Mouse (Mus musculus) spleen, postnatal 10 days (tissue): ENCODE results near the gene Mms22l.
A peak's percentile ranks its signal among the peaks of the same experiment; 100 is the strongest.
"Not testable (repeated sequence)": the region's sequence is repeated elsewhere in the genome, so short reads cannot be mapped to it uniquely, and the experiment has no call there.

Source experiments
- DNase-seq, 2 experiments: peaks; one replicate each; pipeline ENCODE4 v3.0.0; 2021 to 2022; ENCODE audit warnings: low spot score in 2 of 2

Mms22l gene

GRCm38 (mm10) chr4:24496116-24496952, at the start of gene Mms22l:
Gene Mms22l, plus strand, starts transcription at chr4:24496451.
- DNase-seq, result peak; percentile 91 to 96

GRCm38 (mm10) chr4:24484046-24484445, 12.2 kb upstream of the Mms22l start:
- not testable (repeated sequence) for DNase-seq

- no peak for DNase-seq
Observed at GRCm38 (mm10) chr4:24496953-24497319, 685 bp downstream of the Mms22l start.

- DNase-seq, result no peak
Observed at GRCm38 (mm10) chr4:24509195-24509594, 12.9 kb downstream of the Mms22l start.

GRCm38 (mm10) chr4:24536989-24537388, 40.7 kb downstream of the Mms22l start:
- no peak for DNase-seq

- DNase-seq, result no peak
Observed at GRCm38 (mm10) chr4:24543421-24543820, 47.2 kb downstream of the Mms22l start.

GRCm38 (mm10) chr4:24544677-24545151, 48.5 kb downstream of the Mms22l start:
- DNase-seq, result no peak

- DNase-seq, result no peak
Observed at GRCm38 (mm10) chr4:24556116-24556820, 60.0 kb downstream of the Mms22l start.

- no peak for DNase-seq
Observed at GRCm38 (mm10) chr4:24557149-24557548, 60.9 kb downstream of the Mms22l start.

- DNase-seq, result no peak
Observed at GRCm38 (mm10) chr4:24568026-24568425, 71.8 kb downstream of the Mms22l start.

GRCm38 (mm10) chr4:24568989-24569556, 72.8 kb downstream of the Mms22l start:
- DNase-seq, result no peak

GRCm38 (mm10) chr4:24574276-24574675, 78.0 kb downstream of the Mms22l start:
- peak; percentile 67 to 87 for DNase-seq

GRCm38 (mm10) chr4:24577594-24577993, 81.3 kb downstream of the Mms22l start:
- DNase-seq, result no peak

GRCm38 (mm10) chr4:24582295-24582694, 86.0 kb downstream of the Mms22l start:
- no peak for DNase-seq

GRCm38 (mm10) chr4:24583997-24584396, 87.7 kb downstream of the Mms22l start:
- DNase-seq, result no peak

- DNase-seq, result no peak
Observed at GRCm38 (mm10) chr4:24594824-24595223, 98.6 kb downstream of the Mms22l start.

GRCm38 (mm10) chr4:24596942-24597611, 100.8 kb downstream of the Mms22l start:
- DNase-seq, result no peak

GRCm38 (mm10) chr4:24598637-24599036, 102.4 kb downstream of the Mms22l start:
- DNase-seq, result no peak

GRCm38 (mm10) chr4:24601711-24602110, 105.5 kb downstream of the Mms22l start:
- DNase-seq, result no peak

GRCm38 (mm10) chr4:24609085-24609484, 112.8 kb downstream of the Mms22l start:
- no peak for DNase-seq

GRCm38 (mm10) chr4:24609564-24609963, 113.3 kb downstream of the Mms22l start:
- no peak for DNase-seq

- no peak for DNase-seq
Observed at GRCm38 (mm10) chr4:24620005-24620404, 123.8 kb downstream of the Mms22l start.
